Mouse (Mus musculus) A20 (cell line): Measurements from ENCODE around the gene Rhoj.
"Not testable (repeated sequence)": the region's sequence is repeated elsewhere in the genome, so short reads cannot be mapped to it uniquely, and the experiment has no call there.

Experiments used
- DNase-seq: peaks from one replicate; pipeline ENCODE4 v3.0.0-alpha.2; 2011; ENCODE audit warnings: low read depth, low spot score

Rhoj gene

DNA sequence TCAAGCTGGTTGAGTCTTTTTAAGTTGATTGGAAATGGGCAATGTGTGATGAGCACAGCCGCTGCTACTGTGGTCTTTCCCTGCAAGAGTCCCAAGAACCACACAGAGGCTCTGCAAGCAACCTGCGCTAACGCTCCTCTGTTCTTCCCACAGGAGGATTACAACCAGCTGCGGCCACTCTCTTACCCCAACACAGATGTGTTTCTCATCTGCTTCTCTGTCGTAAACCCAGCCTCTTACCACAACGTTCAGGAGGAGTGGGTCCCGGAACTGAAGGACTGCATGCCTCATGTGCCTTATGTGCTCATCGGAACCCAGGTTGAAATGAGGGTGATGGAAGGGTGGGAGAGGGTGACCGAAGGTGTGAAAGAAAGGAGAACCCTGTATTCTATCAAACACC, 83.4 kb downstream of the Rhoj start:
- DNase-seq: no peak

- DNase-seq: no peak
Observed at GRCm38 (mm10) chr12:75394011-75394773, 86.1 kb downstream of the Rhoj start.

DNA sequence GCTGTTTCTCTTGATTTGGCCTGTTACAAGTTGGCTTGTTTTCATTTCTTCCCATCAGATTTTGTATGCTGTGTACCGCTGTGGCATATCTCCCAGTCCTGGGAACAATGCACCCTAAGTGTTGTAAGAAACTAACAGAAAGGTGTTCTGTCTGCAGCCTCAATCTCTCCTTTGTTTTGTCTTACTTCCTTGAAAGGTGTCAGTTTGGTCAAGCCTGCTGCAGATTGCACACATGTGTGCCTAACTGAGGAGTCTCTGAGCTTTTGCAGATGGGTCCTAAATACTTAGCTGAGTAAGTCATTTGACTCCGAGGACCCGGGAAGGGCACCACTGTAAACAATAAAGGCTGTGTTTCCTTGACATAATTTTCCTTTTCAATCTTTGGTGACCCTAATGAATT, 88.5 kb downstream of the Rhoj start:
- DNase-seq: no peak

DNA sequence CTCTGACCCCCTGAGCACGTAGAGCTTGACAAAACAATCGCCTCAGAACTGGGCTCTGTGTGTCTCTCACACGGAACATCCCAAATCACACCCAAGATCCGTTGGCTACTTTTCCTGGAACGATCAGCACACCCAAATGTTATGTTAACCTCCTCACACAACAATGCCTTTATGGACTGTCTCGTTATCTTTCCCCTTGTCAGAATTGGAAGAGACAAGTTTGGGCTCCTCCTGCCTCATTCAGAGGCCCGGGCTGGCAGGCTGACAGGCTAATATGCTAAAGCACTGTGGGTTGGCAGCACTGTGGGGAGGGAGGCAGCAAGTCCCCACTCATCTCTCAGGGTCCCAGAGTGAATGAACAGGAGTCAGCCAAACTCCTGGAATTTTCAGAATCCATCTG, 89.0 kb downstream of the Rhoj start:
- DNase-seq: no peak

GRCm38 (mm10) chr12:75412964-75413363, 104.8 kb downstream of the Rhoj start:
- DNase-seq: no peak

- DNase-seq: no peak
Observed at GRCm38 (mm10) chr12:75414991-75415390, 106.9 kb downstream of the Rhoj start.

DNA sequence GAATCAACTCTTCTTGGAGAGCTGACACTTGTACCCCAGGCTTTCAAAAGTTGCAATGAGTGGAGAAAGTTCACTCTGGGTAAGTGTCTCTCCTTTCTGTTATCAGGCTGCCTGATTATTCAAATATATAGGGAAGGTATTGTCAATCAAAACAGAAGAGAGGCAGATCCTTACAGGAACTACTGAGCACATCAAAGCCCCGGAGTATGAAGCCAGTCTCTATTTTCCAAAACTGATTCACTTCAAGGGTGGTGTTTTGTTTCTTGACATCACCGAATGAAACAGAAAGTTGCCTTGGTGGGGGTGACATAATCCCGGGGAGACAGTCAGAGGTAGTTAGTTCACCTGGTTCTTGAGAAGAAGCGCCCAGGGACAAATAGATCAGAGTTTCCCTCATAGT, 108.6 kb downstream of the Rhoj start, which contains the start of gene Gphb5:
TSS of gene Gphb5 (minus strand) at position 101 of the 400 bp plus-strand sequence.
- DNase-seq: no peak

- no peak for DNase-seq
Observed at GRCm38 (mm10) chr12:75424359-75424758, 116.2 kb downstream of the Rhoj start.

DNA sequence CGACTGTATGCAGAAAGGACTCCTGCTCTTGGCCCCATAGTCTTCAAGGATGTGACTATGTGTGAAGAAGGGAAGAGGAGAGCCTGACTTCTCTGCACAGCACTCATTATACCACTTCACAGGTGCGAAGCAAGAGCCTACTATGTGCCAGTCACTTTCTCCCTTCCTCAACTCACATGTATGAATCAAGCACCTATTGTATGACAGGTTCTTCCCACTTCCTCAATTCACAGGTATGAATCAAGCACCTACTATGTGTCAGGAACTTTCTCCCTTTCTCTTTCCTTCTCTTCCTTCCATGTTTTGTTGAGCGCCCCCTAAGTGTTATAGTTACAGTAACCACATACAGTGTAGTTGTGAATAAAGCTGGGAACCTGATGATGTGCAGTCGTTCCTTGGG, 116.7 kb downstream of the Rhoj start:
- DNase-seq: no peak

GRCm38 (mm10) chr12:75425882-75426281, 117.8 kb downstream of the Rhoj start:
- no peak for DNase-seq

GRCm38 (mm10) chr12:75428719-75429118, 120.6 kb downstream of the Rhoj start:
- no peak for DNase-seq

GRCm38 (mm10) chr12:75429685-75430396, 121.7 kb downstream of the Rhoj start:
- no peak for DNase-seq

DNA sequence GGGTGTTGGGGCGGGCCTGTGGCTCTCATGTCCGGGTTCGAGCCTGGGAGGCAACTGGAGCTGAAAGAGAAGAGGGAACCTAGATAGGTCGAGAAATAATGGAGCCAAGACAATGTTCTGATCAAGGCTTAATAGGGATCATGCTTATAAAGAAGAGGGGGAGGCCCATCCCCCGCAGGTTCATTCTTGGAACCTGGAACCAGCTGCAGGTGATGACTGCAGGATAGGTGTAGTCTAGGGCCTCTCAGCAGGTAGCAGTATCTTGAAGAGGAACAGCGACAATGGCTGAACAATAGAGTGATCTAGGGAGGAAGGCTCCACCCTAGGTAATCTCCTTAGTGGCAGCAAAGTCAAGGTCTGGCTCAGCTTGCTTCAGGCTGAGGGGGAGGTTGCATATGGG, 124.3 kb downstream of the Rhoj start:
- not testable (repeated sequence) for DNase-seq

DNA sequence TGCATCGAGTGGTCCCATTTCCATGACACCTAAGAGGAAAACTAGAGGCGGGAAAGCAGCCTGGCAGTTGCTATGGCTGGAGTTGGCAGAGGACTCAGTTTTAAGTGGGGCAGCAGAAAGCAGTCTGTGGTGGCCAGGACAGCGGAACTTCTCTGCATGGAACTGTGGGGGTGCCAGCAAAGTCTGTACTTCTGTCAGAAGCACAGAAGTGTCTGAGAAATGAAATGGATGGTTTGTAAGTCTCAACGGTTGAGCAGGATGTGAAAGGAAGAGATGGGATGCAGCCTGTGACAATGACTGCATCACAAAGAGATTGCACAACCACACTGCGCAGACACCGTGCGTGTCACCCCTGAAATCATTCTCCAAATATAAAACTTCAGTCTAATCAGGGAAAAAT, 138.1 kb downstream of the Rhoj start:
- DNase-seq: no peak

DNA sequence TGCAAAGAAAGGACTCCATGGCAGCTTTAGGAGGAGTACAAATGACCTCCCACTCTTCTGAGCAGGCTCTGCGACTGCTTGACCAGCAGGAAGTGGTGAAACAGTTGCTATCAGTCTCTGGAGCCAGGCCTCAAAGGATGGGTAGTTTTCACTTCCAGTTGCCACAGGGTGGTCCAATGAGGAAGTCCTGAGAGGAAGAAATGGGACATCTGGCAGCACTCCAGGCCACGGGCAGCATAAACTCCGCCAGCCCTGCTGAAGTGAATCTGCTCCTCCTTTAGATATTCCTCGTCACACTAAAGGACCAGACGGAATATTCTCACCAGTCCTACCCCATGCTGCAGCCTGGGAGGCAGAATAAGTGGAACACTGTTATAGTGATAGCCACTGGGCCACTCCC, 140.8 kb downstream of the Rhoj start:
- no peak for DNase-seq

DNA sequence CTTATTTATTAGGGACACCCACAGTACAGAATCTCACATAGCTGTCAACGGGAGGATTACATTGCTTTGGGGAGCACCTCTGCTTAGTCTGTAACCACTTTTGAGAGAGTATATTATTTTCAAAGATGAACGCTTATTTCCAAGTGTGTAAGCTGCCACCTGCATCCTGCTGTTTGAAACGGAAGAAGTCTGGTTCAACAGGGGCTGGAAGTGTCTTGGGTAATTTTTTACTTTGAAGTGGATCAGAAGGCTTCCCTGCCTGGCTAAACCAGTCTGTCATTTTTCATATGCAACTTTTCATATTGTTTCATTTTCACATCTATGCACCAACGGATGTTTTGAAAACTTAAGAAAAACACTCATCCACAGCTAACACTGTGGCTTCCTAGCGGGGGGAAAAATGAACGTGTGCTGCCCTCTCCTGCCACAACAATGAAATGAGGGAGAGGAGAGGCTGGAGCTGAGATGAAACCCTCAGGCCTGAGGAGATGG, 141.4 kb downstream of the Rhoj start:
- DNase-seq: no peak

DNA sequence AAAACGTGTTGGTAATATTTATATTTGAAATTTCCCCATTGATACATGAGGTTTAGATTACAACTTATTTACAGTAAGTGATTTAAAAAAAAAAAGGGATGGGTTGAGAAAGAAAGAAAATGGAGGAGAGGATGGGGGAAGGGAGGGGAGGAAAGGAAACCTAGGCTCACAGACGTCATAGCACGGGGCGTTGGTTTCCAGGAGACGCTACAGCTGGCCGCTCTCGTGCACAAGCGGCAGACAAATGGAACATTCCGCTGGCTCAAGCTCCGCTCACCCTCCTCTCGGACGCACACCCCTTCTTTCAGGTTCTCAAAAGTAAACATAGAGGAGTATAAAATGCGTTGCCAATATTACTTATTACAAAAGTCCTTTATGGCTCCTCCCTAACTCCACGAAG, 141.9 kb downstream of the Rhoj start:
- no peak for DNase-seq

DNA sequence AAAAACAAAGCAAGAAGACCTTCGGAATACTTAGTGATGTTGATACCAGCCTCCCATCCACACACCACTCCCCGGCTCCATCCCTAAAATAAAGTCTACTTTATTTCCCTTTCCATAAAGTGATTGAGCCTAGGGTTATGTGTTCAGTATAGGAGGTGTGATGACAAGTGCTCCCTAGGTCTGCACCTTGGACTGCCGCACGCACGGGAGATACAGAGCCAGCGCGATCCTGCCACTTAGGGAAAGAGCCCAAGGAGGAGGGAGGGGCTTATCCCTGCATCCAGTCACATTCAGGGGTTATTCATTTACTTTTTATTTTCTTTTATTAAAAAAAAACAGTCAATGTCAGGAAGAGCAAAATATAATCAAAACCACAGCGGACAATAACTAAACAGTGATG, 142.5 kb downstream of the Rhoj start:
- no peak for DNase-seq
